Mouse (Mus musculus): Measurements from ENCODE around the gene Otub1.

DNA sequence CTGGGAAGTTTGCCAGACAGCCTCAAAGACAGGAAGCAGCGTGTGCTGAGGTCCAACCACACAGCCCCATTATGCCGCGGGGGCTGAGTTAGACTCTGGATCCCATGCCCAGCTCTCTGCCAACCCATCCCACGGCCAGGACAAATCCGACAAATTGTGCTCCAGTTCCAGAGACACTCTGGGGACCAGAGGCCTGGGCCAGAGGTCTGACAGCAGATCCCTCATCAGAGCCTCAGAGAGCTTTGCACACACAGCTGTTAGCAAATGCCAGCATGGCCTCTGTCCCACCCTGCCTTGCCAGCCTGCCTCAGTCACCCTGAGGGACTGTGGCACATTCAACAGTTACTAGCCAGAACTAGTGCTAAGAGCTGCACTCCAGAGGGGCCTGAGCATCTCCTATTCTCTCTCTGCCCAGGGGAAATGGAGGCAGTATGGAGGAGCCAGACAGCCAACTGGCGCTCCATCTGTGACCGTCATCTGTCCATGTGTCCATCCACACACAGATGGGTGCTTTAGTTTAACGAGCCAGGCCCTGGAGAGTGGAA, 57.5 kb downstream of the Otub1 start:
- TF ChIP-seq POLR2A (IDR thresholded peaks at IDR 0.05; ENCODE audit: extremely low read depth, insufficient read depth, low read length): no peak
- TF ChIP-seq CTCF (IDR thresholded peaks at IDR 0.05; ENCODE audit: low read depth, low read length): no peak

Data from liver, adult 2 months (tissue).